Mouse (Mus musculus) MEL (cell line): ENCODE data around the gene Sgcd.

ENCODE experiments used
- E2F4 ChIP-seq: IDR thresholded peaks from 2 replicates; pipeline ENCODE4 v1.6.1; 2011; ENCODE audit warnings: low read depth, low read length, improper control_type of control experiment, borderline replicate concordance
- HCFC1 ChIP-seq: IDR thresholded peaks from 2 replicates; pipeline ENCODE4 v1.6.1; 2012; ENCODE audit warnings: low read depth, mild to moderate bottlenecking, inconsistent platforms, low read length, improper control_type of control experiment, moderate library complexity
- KAT2A ChIP-seq: conservative IDR thresholded peaks from 2 replicates; pipeline ENCODE4 v1.6.1; 2012; ENCODE audit warnings: low read depth, low read length, improper control_type of control experiment, inconsistent platforms
- MAFK ChIP-seq: IDR thresholded peaks from 2 replicates; pipeline ENCODE4 v1.6.1; 2011; ENCODE audit warnings: low read depth, mild to moderate bottlenecking, low read length, improper control_type of control experiment, borderline replicate concordance
- MXI1 ChIP-seq: IDR thresholded peaks from 2 replicates; pipeline ENCODE4 v1.6.1; 2011; ENCODE audit warnings: mild to moderate bottlenecking, low read depth, low read length, improper control_type of control experiment
- POLR2A ChIP-seq, 2 experiments: IDR thresholded peaks; 2 replicates each; pipeline ENCODE4 v1.6.1; 2011 to 2012; ENCODE audit warnings: low read length in 2 of 2, mild to moderate bottlenecking in 2 of 2, control low read depth in 1 of 2, improper control_type of control experiment in 1 of 2, low read depth in 1 of 2, moderate library complexity in 1 of 2; ENCODE audit not compliant: control insufficient read depth in 1 of 2, insufficient read depth in 1 of 2, poor library complexity in 1 of 2
- TAL1 ChIP-seq: IDR thresholded peaks from 2 replicates; pipeline ENCODE4 v1.6.1; 2012; ENCODE audit warnings: mild to moderate bottlenecking, inconsistent platforms, low read length, moderate library complexity, mixed read lengths
- UBTF ChIP-seq: IDR thresholded peaks from 2 replicates; pipeline ENCODE4 v1.6.1; 2012; ENCODE audit warnings: low read depth, mild to moderate bottlenecking, inconsistent platforms, low read length, improper control_type of control experiment, moderate library complexity, borderline replicate concordance; ENCODE audit not compliant: insufficient read depth
- ZMIZ1 ChIP-seq: IDR thresholded peaks from 2 replicates; pipeline ENCODE4 v1.6.1; 2012; ENCODE audit warnings: low read depth, mild to moderate bottlenecking, inconsistent platforms, low read length, improper control_type of control experiment, moderate library complexity

DNA sequence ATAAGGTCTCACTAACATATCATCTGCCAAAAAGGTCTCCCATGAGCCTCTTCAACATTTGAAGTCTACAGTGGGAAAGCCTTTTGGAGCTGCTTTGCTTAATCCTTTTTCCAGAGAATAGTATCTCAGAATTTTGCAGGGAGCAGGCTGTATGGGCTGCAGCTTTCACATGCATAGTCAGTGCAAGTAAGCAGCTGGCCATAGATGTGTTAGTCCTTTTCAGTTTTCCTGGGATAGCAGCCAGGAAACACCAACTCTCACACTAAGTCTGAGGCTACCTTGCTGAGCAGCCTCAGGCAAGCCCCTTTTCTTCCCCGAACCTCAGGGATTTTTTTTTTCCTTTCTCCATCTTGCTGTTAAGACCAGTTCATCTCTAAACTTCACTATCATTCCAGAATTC, 6.6 kb downstream of the Sgcd start:
- TF ChIP-seq ZMIZ1 (no peak), UBTF (no peak), TAL1 (no peak), MAFK (no peak), E2F4 (no peak), KAT2A (no peak), MXI1 (no peak), POLR2A (IDR thresholded peaks at IDR 0.05; ENCODE audit: control insufficient read depth in 1 of 2, insufficient read depth in 1 of 2, low read depth in 1 of 2, low read length in 2 of 2, poor library complexity in 1 of 2) (no peak), HCFC1 (no peak)
